Mouse (Mus musculus): ENCODE measurements around the gene Gm20521.

Gm20521 gene

GRCm38 (mm10) chr14:54883154-54884021 lies at the start of gene Gm20521, which contains the start of gene Bcl2l2:
Gene Gm20521, plus strand, starts transcription at chr14:54883441.
Gene Bcl2l2, plus strand, starts transcription at chr14:54883377.
- DNase-seq (ENCODE audit: low spot score) = peak; percentile 95

GRCm38 (mm10) chr14:54843461-54843860 lies 39.8 kb upstream of the Gm20521 start:
- no peak for DNase-seq (ENCODE audit: low spot score)

GRCm38 (mm10) chr14:54855726-54856125 lies 27.5 kb upstream of the Gm20521 start:
- DNase-seq (ENCODE audit: low spot score) = no peak

GRCm38 (mm10) chr14:54856703-54857102 lies 26.5 kb upstream of the Gm20521 start:
- no peak for DNase-seq (ENCODE audit: low spot score)

GRCm38 (mm10) chr14:54857891-54858290 lies 25.4 kb upstream of the Gm20521 start:
- no peak for DNase-seq (ENCODE audit: low spot score)

GRCm38 (mm10) chr14:54860511-54860910 lies 22.7 kb upstream of the Gm20521 start:
- peak; percentile 75 for DNase-seq (ENCODE audit: low spot score)

- DNase-seq (ENCODE audit: low spot score) = peak; percentile 93
Observed at GRCm38 (mm10) chr14:54863501-54864312, 19.5 kb upstream of the Gm20521 start.

- DNase-seq (ENCODE audit: low spot score) = no peak
Observed at GRCm38 (mm10) chr14:54864313-54865036, 18.8 kb upstream of the Gm20521 start.

GRCm38 (mm10) chr14:54865626-54866025 lies 17.6 kb upstream of the Gm20521 start:
- no peak for DNase-seq (ENCODE audit: low spot score)

- DNase-seq (ENCODE audit: low spot score) = no peak
Observed at GRCm38 (mm10) chr14:54866268-54866667, 17.0 kb upstream of the Gm20521 start.

- DNase-seq (ENCODE audit: low spot score) = peak; percentile 75
Observed at GRCm38 (mm10) chr14:54866936-54867335, 16.3 kb upstream of the Gm20521 start.

- DNase-seq (ENCODE audit: low spot score) = no peak
Observed at GRCm38 (mm10) chr14:54868026-54868425, 15.2 kb upstream of the Gm20521 start.

GRCm38 (mm10) chr14:54870861-54871260 lies 12.4 kb upstream of the Gm20521 start, which contains the start of gene Homez:
Gene Homez, minus strand, starts transcription at chr14:54870961.
- DNase-seq (ENCODE audit: low spot score) = no peak

- no peak for DNase-seq (ENCODE audit: low spot score)
Observed at GRCm38 (mm10) chr14:54874165-54874564, 9.1 kb upstream of the Gm20521 start.

- DNase-seq (ENCODE audit: low spot score) = no peak
Observed at GRCm38 (mm10) chr14:54875844-54876538, 7.2 kb upstream of the Gm20521 start.

GRCm38 (mm10) chr14:54876539-54877047 lies 6.6 kb upstream of the Gm20521 start:
- DNase-seq (ENCODE audit: low spot score) = peak; percentile 94

GRCm38 (mm10) chr14:54877048-54877715 lies 6.1 kb upstream of the Gm20521 start, which contains the start of gene Ppp1r3e:
Gene Ppp1r3e, minus strand, starts transcription at chr14:54877550.
- peak; percentile 82 for DNase-seq (ENCODE audit: low spot score)

- DNase-seq (ENCODE audit: low spot score) = no peak
Observed at GRCm38 (mm10) chr14:54884022-54884712, 926 bp downstream of the Gm20521 start.

GRCm38 (mm10) chr14:54885309-54885708 lies 2.1 kb downstream of the Gm20521 start:
- DNase-seq (ENCODE audit: low spot score) = peak; percentile 63

- DNase-seq (ENCODE audit: low spot score) = no peak
Observed at GRCm38 (mm10) chr14:54892200-54892599, 9.0 kb downstream of the Gm20521 start, which contains the start of gene Pabpn1. Gene Pabpn1, plus strand, starts transcription at chr14:54892500.
